Mouse (Mus musculus) heart, adult 2 months (tissue): ENCODE results near the gene Rom1.
"Not testable (repeated sequence)": the region's sequence is repeated elsewhere in the genome, so short reads cannot be mapped to it uniquely, and the experiment has no call there.

Experiments
- CTCF ChIP-seq: fragments of 200-600 bp; IDR thresholded peaks from 2 replicates; pipeline ENCODE4 v1.8.1; 2022; ENCODE audit warnings: antibody characterized with exemption, mild to moderate bottlenecking, moderate library complexity
- EP300 ChIP-seq: fragments of 200-500 bp; IDR thresholded peaks from 2 replicates; pipeline ENCODE4 v1.6.1; 2011; ENCODE audit warnings: low read depth, low read length, control low read depth; ENCODE audit not compliant: insufficient read depth
- POLR2A ChIP-seq: fragments of 200-500 bp; IDR thresholded peaks from 2 replicates; pipeline ENCODE4 v1.6.1; 2011; ENCODE audit warnings: mild to moderate bottlenecking, low read depth, low read length, control low read depth; ENCODE audit not compliant: insufficient read depth

GRCm38 (mm10) chr19:8897211-8897864 lies 31.8 kb downstream of the Rom1 start:
- not testable (repeated sequence) for TF ChIP-seq CTCF, POLR2A
- 0 out of 2 replicates have a peak, but pooled peaks have one; percentile 6 for TF ChIP-seq EP300
